Mouse (Mus musculus) Muller cell, postnatal 12 days (primary cell): ENCODE results near the gene Itga1.

Experiments
- DNase-seq: peaks from one replicate; pipeline ENCODE4 v3.0.0-alpha.2; 2015; ENCODE audit errors: inconsistent ontology term

Gene Itga1

GRCm38 (mm10) chr13:114992260-114993014, 109.3 kb downstream of the Itga1 start:
- DNase-seq: peak; percentile 84

- DNase-seq: no peak
Observed at GRCm38 (mm10) chr13:114987668-114988067, 114.1 kb downstream of the Itga1 start.

- peak; percentile 54 for DNase-seq
Observed at GRCm38 (mm10) chr13:114987161-114987560, 114.6 kb downstream of the Itga1 start.

GRCm38 (mm10) chr13:114984658-114985057, 117.1 kb downstream of the Itga1 start:
- no peak for DNase-seq

GRCm38 (mm10) chr13:114983116-114983515, 118.6 kb downstream of the Itga1 start:
- no peak for DNase-seq

- DNase-seq: no peak
Observed at GRCm38 (mm10) chr13:114980831-114981419, 120.8 kb downstream of the Itga1 start.

GRCm38 (mm10) chr13:114974484-114975042, 127.2 kb downstream of the Itga1 start:
- no peak for DNase-seq

- no peak for DNase-seq
Observed at GRCm38 (mm10) chr13:114971905-114972304, 129.9 kb downstream of the Itga1 start.

GRCm38 (mm10) chr13:114964233-114964632, 137.5 kb downstream of the Itga1 start:
- peak; percentile 87 for DNase-seq

GRCm38 (mm10) chr13:114954516-114954915, 147.2 kb downstream of the Itga1 start:
- DNase-seq: no peak

GRCm38 (mm10) chr13:114933541-114933940, 168.2 kb downstream of the Itga1 start:
- peak; percentile 9 for DNase-seq

GRCm38 (mm10) chr13:114931775-114932294, 169.9 kb downstream of the Itga1 start, which contains the start of gene Itga2:
Itga2 (minus strand) TSS chr13:114932100.
- peak; percentile 81 for DNase-seq

- no peak for DNase-seq
Observed at GRCm38 (mm10) chr13:114930996-114931649, 170.6 kb downstream of the Itga1 start.

GRCm38 (mm10) chr13:114924785-114925184, 177.0 kb downstream of the Itga1 start:
- no peak for DNase-seq

- DNase-seq: peak; percentile 25
Observed at GRCm38 (mm10) chr13:114923331-114923730, 178.4 kb downstream of the Itga1 start.

- no peak for DNase-seq
Observed at GRCm38 (mm10) chr13:114915767-114916166, 186.0 kb downstream of the Itga1 start.

GRCm38 (mm10) chr13:114914963-114915362, 186.8 kb downstream of the Itga1 start:
- no peak for DNase-seq

GRCm38 (mm10) chr13:114914559-114914958, 187.2 kb downstream of the Itga1 start:
- DNase-seq: no peak

- DNase-seq: no peak
Observed at GRCm38 (mm10) chr13:114910629-114911028, 191.1 kb downstream of the Itga1 start.

GRCm38 (mm10) chr13:114909514-114909913, 192.2 kb downstream of the Itga1 start:
- DNase-seq: no peak

GRCm38 (mm10) chr13:114907876-114908275, 193.9 kb downstream of the Itga1 start:
- DNase-seq: no peak
